Comparison of ENCODE assay signal across 21 mouse cellular contexts in the genomic region with DNA sequence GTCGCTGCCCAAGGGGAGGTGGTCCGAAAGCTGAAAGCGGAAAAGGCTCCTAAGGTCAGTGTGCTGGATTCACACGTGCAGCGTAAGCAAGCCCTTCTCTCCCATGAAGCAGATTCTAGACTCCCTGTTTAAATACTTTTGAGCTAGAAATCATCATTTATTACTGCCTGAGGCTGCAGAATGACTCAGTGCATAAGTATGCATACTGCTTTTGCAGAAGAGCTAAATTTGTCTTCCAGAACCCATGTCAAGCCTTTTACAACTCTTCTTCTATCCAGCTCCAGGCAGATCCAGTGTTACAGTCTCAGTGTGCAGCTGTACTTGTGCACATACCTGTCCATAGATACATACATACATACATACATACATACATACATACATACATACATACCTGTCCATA. TPM values are rescaled to one million over a fixed set of nuclear protein-coding genes. Genes with fewer than 3 reads are reported as not detected.
"Had no signal": no experiment of that assay in that cellular context is flagged by ENCODE, and none has a peak within 500 bp of the region (broad histone marks: within the 10 kb centered on the region; RNA-seq: fewer than 3 reads in every experiment).

No protein-coding gene starts in this region.

- H3K27me3 ChIP-seq: limb, embryonic 12.5 days; liver, embryonic 12.5 days; liver, embryonic 15.5 days; lung, embryonic 15.5 days; megakaryocyte, embryonic 14.5 days had no signal

- DNase-seq: kidney, adult 18-20 months; kidney, postnatal 10 days; kidney, postnatal 36 days; layer of hippocampus, postnatal 36 days; liver; lung, adult 18-20 months; lung, postnatal 10 days; lung, postnatal 36 days; midbrain, embryonic 14.5 days; right cerebral cortex, adult 18-20 months; right cerebral cortex, postnatal 14 days; right cerebral cortex, postnatal 4 days; thymus, postnatal 36 days had no signal

- H3K9me3 ChIP-seq: limb, embryonic 12.5 days; liver, embryonic 12.5 days; liver, embryonic 15.5 days; lung, embryonic 15.5 days; megakaryocyte, embryonic 14.5 days; midbrain, embryonic 10.5 days had no signal

- H3K4me2 ChIP-seq: limb, embryonic 12.5 days; liver, embryonic 12.5 days; liver, embryonic 15.5 days; lung, embryonic 15.5 days had no signal

- ATAC-seq: liver, embryonic 12.5 days had no signal

- H3K9ac ChIP-seq: limb, embryonic 12.5 days; liver, embryonic 12.5 days; liver, embryonic 15.5 days; lung, embryonic 15.5 days had no signal

- H3K4me1 ChIP-seq: limb, embryonic 12.5 days; liver, embryonic 12.5 days; liver, embryonic 15.5 days; lung, embryonic 15.5 days; megakaryocyte, embryonic 14.5 days; midbrain, embryonic 10.5 days had no signal

- H3K4me3 ChIP-seq: left cerebral cortex, adult 2 months; limb, embryonic 12.5 days; liver, embryonic 12.5 days; liver, embryonic 15.5 days; lung, embryonic 15.5 days; megakaryocyte, embryonic 14.5 days; midbrain, embryonic 10.5 days had no signal

- H3K27ac ChIP-seq: left cerebral cortex, adult 2 months; limb, embryonic 12.5 days; liver, embryonic 12.5 days; liver, embryonic 15.5 days; lung, embryonic 15.5 days; midbrain, embryonic 10.5 days; stomach, postnatal 0 days had no signal

RNA-seq across cellular contexts. Expression of a gene that starts 53.0 kb away (rescaled TPM):
- polyA plus RNA-seq: lung, embryonic 15.5 days had no signal
